8 mouse cellular contexts compared by ENCODE assay signal in the genomic region with DNA sequence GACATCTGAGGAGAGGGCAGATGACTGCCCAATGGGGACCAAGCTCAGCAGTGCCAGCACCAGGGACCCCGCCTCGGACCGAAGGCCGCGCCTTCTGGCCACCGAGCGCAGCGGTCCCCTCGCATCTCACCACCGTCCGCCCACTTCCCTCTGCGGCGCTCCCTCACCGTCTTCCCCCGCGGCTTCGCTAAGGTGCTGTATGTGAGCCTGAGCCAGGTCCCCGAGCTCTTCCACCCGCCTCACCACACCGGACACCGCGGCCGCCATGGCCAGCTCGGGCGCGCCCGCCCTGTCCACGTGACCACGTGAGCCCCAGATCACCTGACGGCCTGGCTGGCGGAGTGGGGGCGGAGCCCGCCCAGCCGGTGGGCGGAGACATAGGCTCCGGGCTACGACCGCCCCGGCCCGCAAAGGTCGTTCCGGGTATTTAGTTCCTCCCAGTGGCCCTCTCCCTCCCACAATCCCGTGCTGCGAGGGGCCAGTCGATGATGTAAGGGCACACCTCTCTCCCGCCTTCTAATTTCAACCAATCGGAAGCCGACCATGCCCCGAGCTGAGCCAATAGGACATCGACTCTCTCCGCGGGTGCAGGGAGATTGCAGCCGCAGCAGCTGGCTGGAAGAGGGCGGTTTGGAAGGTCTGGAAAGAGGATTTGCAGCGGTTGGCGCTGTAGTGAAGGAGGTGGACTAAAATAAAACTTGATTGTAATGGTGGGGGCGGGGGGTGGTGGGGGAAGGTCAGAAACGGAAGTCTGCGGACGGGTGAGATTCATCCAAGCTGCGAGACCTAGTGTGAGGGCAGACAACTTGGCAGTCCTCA. TPM values are rescaled to one million over a fixed set of nuclear protein-coding genes. Genes with fewer than 3 reads are reported as not detected.
A peak's percentile ranks its signal among the peaks of the same experiment; 100 is the strongest.
DNase-seq lines count a peak whose midpoint lies in the region; ATAC-seq and TF ChIP-seq lines count a peak whose summit lies in the region.

A gene (minus strand): TSS at position 297 of the 819 bp plus-strand sequence.

- peak within 1 kb of the TSS; percentile 80 for H3K9ac ChIP-seq in hindbrain, embryonic 14.5 days

- under 1% methylated on average over 61 of the region's 61 CpGs for WGBS in hindbrain, embryonic 14.5 days

- H3K9me3 ChIP-seq in hindbrain, embryonic 14.5 days (ENCODE audit: control insufficient read depth, low read length) = no peaks in the 10 kb centered on the region

- CTCF ChIA-PET in Patski (lab: Charles Lee) = interaction anchor here (1.9 to 5.2 kb wide), 2 partner anchors 10 to 30 kb away, joined by 4 to 32 read pairs; a partner anchor contains a TSS

- H3K4me2 ChIP-seq in hindbrain, embryonic 14.5 days (replicated peaks) = peak within 1 kb of the TSS; percentile 73

- TF ChIP-seq CTCF in Patski (IDR thresholded peaks at IDR 0.05) = no peak

- H3K36me3 ChIP-seq in hindbrain, embryonic 14.5 days (replicated peaks; ENCODE audit: control insufficient read depth, insufficient read depth) = peaks cover 16% of the 10 kb centered on the region

- H3K27me3 ChIP-seq in Patski = no peaks in the 10 kb centered on the region
- H3K27me3 ChIP-seq in hindbrain, embryonic 14.5 days (ENCODE audit: control insufficient read depth, insufficient read depth, low read length) = no peaks in the 10 kb centered on the region

- POLR2A ChIA-PET in Patski (lab: Charles Lee) = interaction anchor here (1.0 to 2.5 kb wide), 3 partner anchors 18 to 39 kb away, joined by 4 to 19 read pairs (median 8); a partner anchor contains a TSS

- peaks cover 19% of the 10 kb centered on the region for H3K4me1 ChIP-seq in hindbrain, embryonic 14.5 days (replicated peaks; ENCODE audit: control insufficient read depth, insufficient read depth, low read length)

- ATAC-seq in Patski = peak; percentile 98
- peak; percentile 100 for ATAC-seq in hindbrain, embryonic 14.5 days (ENCODE audit: low FRiP score)

- H3K4me3 ChIP-seq in hindbrain, embryonic 14.5 days (replicated peaks; ENCODE audit: low read length) = peak within 1 kb of the TSS; percentile 82

- in situ Hi-C loops in Patski (cut with MboI; ENCODE audit: low pct_unique_long_range_greater_than_20kb) = no loop called here

- DNase-seq in Patski (ENCODE audit: low read depth, low spot score) = peak; percentile 98
- peak; percentile 98 to 99 for DNase-seq in cerebellum, postnatal 14 days
- peak; percentile 94 to 96 for DNase-seq in frontal cortex, postnatal 25 days (ENCODE audit: low spot score in 2 of 2)
- DNase-seq in hindbrain, embryonic 14.5 days (ENCODE audit: low spot score) = peak; percentile 97
- peak; percentile 96 to 98 for DNase-seq in layer of hippocampus, postnatal 36 days
- peak; percentile 99 for DNase-seq in lung, postnatal 36 days
- peak; percentile 100 for DNase-seq in retina, postnatal 1 day
- peak; percentile 95 to 98 for DNase-seq in urinary bladder, adult 18-20 months (ENCODE audit: low spot score in 2 of 2)

- H3K27ac ChIP-seq in hindbrain, embryonic 14.5 days = peak within 1 kb of the TSS; percentile 94

RNA-seq across cellular contexts. Expression of the gene that starts here (rescaled TPM):
- 60.1 TPM for polyA plus RNA-seq in Patski (2021)
- 56.5 and 62.9 TPM in 2 replicates for polyA plus RNA-seq in hindbrain, embryonic 14.5 days (2014; fragmentation: Nextera tagmentation; extraction: Ambion mirVana)
- 10 to 100 TPM; 42.2 to 46.2 TPM for total RNA-seq in layer of hippocampus, postnatal 36 days (2021)

Comparison
In these comparisons a context has a peak if more than half of its experiments do, and no peak if none do; other contexts are left out.
1. Peak in every context shown above with its lines: DNase-seq, ATAC-seq, H3K4me3 ChIP-seq and H3K27ac ChIP-seq.